8 mouse cellular contexts compared by ENCODE assay signal in genomic region chr2:155082121-155082803, GRCm38 (mm10). TPM values are rescaled to one million over a fixed set of nuclear protein-coding genes. Genes with fewer than 3 reads are reported as not detected.
DNase-seq lines count a peak whose midpoint lies in the region; ATAC-seq lines count a peak whose summit lies in the region.

No protein-coding gene starts in this region.

- 12% methylated on average over 8 of the region's 8 CpGs for WGBS in liver, embryonic 16.5 days (ENCODE audit: insufficient replicate concordance)

- H3K4me2 ChIP-seq in liver, embryonic 16.5 days (ENCODE audit: low read depth, low read length), result no peak overlapping the region

- peak; percentile 78 for DNase-seq in 3T3-L1 (ENCODE audit: low read depth, low spot score)
- DNase-seq in MN1 (ENCODE audit: low spot score), result peak; percentile 68
- peak; percentile 85 for DNase-seq in cerebellum, postnatal 10 days
- DNase-seq in gastrocnemius, postnatal 25 days, result peak; percentile 46
- peak; percentile 84 for DNase-seq in kidney, postnatal 10 days
- DNase-seq in ovary, postnatal 36 days (ENCODE audit: low spot score), result peak; percentile 72
- peak; percentile 77 for DNase-seq in thymus, postnatal 25 days

- no peaks in the 10 kb centered on the region; the same call in 1 of the 2 replicates for H3K4me1 ChIP-seq in liver, embryonic 16.5 days (ENCODE audit: control insufficient read depth, low read depth, low read length)

- peaks cover 1% of the 10 kb centered on the region; the same call in 1 of the 2 replicates for H3K27me3 ChIP-seq in liver, embryonic 16.5 days (ENCODE audit: control insufficient read depth, insufficient read depth, low read depth, low read length)

- H3K9me3 ChIP-seq in liver, embryonic 16.5 days (replicated peaks; ENCODE audit: control insufficient read depth, low read length), result no peaks in the 10 kb centered on the region

- H3K9ac ChIP-seq in liver, embryonic 16.5 days (ENCODE audit: low read depth, low read length), result no peak overlapping the region

- H3K4me3 ChIP-seq in liver, embryonic 16.5 days (ENCODE audit: low read depth, low read length), result no peak overlapping the region

- no peaks in the 10 kb centered on the region for H3K36me3 ChIP-seq in liver, embryonic 16.5 days (ENCODE audit: control insufficient read depth, insufficient read depth)

- ATAC-seq in liver, embryonic 16.5 days (ENCODE audit: low read depth), result peak; percentile 77

- H3K27ac ChIP-seq in liver, embryonic 16.5 days (ENCODE audit: low read length), result no peak overlapping the region

RNA-seq across cellular contexts. Expression of gene Ahcy, which starts 8.0 kb away (rescaled TPM):
- total RNA-seq in gastrocnemius, postnatal 25 days (2021), result 10 to 100 TPM; 15.3 to 16.0 TPM
- 69.8 and 77.7 TPM in 2 replicates for polyA plus RNA-seq in liver, embryonic 16.5 days (2015; fragmentation: Nextera tagmentation; extraction: Ambion mirVana)

RNA-seq across cellular contexts. Expression of gene Itch, which starts 51.0 kb away (rescaled TPM):
- 10 to 100 TPM; 17.5 to 17.8 TPM for total RNA-seq in gastrocnemius, postnatal 25 days (2021)
- 19.6 and 19.7 TPM in 2 replicates for polyA plus RNA-seq in liver, embryonic 16.5 days (2015; fragmentation: Nextera tagmentation; extraction: Ambion mirVana)
